Mouse (Mus musculus) spleen, postnatal 10 days (tissue): ENCODE data around the gene Rbm12.
"Not testable (repeated sequence)": the region's sequence is repeated elsewhere in the genome, so short reads cannot be mapped to it uniquely, and the experiment has no call there.

Source experiments
- DNase-seq, 2 experiments: peaks; one replicate each; pipeline ENCODE4 v3.0.0; 2021 to 2022; ENCODE audit warnings: low spot score in 2 of 2

Gene Rbm12

DNA sequence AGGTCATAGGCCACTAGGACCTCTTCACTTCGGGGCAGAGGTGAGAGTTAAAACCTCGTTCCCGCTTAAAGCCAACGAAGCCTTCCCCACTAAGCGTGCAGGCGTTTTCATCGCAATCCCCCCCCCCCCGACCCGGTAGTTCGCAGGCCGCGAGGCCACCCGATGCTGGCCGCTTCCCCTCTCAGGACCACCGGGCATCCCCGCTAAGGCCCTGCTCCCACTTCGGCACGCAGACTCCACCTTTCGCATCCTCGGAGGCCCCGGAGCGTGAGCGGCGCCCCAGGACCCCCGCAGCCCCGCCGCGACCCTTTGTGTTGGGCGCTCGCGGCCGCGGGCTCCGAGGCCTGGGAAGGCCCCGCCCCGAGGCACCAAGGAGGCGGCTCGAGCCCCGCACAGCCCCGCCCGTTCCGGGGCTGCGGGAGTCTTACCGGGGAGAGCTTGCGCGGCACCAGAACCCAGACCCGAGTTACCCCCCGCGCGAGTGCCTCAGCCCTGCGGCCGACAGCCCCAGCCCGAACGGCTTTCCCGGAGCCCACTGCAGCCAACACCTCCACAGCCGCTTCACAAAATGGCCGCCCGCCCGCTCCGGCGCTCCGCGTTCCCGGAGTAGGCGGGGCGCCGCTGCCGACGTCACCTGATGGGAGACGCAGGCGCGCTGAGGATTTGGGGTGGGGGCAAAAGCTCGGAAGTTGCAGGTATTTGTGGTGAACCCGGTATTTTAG lies at the start of gene Rbm12, which contains the start of gene Cpne1:
Gene Rbm12 (minus strand): TSS at position 621 of the 722 bp plus-strand sequence.
Gene Cpne1 (minus strand): TSS at position 608 of the 722 bp plus-strand sequence.
- DNase-seq: peak; percentile 93 to 94

DNA sequence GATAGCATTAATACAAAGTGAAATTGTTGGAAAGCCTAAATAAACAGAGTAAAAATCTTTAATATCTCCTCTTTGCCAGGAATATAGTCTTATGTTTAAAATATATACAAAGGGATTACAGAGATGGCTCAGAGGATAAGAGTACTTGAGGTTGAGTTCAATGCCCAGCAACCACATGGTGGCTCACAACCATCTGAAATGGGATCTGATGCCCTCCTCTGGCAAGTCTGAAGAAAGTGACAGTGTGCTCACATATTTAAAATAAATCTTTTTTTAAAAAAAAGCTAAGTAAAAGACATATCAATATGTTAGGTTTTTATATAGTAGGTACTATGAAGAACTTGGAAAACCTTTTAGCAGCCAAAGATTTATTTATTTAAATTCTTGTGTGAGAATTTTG lies 39.8 kb upstream of the Rbm12 start:
- DNase-seq: no peak

DNA sequence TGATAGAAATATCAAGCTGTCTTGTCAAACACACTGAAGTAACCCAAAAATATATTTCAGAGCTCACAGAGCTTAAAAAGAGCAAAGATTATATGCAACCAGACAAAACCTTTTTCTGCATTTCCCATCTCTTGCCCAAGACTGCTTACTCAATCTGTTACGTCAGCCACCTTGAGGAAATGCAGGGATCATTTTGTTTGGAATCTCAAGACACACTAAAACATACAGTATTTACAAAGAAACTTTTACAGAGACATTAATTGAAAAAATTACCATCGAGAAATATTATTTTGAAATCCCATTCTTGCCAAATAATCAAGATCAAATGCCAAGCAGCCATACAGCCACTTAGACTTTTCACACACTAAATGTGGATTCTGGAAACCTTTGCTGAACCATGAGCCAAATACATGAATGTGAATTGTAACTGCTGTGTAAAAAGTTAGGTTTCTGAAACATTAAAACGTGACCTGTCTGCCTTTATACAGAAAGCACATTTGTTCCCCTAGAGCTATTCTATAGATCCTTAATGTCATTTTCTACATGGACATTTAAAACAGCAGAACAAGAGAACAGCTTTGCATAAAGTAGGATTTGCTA lies 35.6 kb upstream of the Rbm12 start:
- no peak for DNase-seq

DNA sequence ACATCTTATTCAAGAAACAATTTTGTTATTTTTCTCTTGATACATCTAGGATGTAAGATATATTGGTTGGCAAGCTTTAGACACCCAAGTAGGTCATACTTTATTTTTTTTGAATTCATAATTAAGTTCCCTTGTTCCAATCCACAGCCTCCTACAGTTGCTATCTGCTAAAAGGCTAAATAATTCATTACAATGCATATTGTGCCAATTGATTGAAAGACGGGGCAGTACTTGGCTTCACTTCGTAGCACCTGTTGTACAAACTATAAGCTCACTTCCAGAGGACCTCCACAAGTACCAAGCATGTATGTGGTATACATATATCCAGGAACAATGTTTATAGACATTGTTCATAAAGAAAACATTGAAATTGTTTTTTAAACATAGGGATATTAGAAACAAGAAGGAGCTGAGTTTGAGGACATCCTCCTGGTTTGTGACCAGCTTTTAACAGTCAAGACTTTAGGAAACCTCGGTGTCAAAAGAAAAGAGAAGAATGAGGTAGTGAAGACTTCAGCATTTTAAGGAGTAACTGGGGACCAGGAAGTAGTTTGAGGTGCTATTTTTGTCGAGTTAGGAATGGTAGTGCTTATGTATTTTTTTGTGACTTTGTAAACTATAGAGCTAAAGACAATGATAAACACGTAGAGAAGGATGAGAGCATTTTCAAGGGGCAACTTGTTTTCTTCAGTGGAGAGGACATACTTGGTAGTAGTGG lies 34.7 kb upstream of the Rbm12 start:
- DNase-seq: no peak

DNA sequence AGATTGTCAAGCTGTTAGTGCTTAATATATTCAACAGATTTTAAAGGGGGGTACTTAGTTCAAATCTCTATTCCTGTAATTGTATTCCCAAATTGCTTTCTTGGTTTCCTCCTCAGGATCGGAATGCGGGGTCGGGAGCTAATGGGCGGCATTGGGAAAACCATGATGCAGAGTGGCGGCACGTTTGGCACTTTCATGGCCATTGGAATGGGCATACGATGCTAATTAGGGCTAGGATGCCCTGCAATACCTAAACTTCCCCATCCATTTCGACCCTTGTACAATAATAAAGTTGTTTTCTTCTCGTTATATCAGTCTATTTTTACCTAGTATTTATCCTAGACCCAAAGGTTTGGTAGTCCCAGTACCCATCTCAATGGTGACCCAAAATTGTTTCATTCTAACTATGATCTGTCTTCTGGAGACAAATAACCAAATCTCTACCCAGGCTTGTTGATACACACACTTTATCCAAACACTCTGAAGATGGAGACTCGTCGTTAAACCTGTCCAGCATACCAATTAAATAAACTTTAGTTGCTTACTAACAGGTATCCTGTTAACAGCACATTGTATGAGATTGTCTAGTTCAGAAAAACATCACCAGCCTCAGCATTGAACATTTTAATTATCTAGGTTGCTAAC lies 33.8 kb upstream of the Rbm12 start:
- no peak for DNase-seq

DNA sequence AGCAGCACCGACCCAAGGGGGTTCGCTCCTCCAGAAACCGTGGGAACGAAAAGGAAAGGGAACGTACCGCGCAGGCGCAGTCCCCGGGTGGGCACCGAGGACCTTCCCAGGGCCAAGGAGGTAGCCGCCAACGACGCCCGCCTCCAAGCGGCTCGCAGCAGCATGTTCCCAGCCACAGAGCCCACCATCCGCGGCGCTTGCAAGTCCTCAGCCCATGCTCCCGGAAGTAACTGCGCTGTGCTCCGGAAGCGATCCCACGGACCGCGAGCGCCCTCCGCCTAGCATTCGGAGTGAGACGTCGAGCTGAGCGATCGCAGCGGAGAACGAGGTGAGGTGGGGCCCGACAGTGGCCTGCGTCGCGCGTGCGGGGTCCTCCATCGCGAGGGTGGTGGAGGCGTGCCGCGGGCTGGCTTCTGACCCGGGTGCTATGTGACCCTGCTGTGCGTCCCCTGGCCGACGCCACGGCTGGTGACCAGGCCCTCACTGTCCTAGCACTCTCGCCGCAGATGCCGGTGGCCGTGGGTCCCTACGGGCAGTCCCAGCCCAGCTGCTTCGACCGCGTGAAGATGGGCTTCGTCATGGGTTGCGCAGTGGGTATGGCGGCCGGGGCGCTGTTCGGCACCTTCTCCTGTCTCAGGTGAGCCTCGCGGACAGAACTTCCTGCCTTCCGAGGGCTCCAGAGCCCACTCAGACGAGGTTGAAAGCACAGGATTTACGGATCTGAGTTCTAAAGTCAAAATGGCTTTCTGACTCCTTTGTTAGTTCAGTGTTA lies 32.4 kb upstream of the Rbm12 start, which contains the start of the genes Romo1 and Nfs1:
Gene Romo1 (plus strand): TSS at position 87 of the 772 bp plus-strand sequence.
Gene Nfs1 (minus strand): TSS at position 234 of the 772 bp plus-strand sequence.
- DNase-seq: peak; percentile 83 to 93

DNA sequence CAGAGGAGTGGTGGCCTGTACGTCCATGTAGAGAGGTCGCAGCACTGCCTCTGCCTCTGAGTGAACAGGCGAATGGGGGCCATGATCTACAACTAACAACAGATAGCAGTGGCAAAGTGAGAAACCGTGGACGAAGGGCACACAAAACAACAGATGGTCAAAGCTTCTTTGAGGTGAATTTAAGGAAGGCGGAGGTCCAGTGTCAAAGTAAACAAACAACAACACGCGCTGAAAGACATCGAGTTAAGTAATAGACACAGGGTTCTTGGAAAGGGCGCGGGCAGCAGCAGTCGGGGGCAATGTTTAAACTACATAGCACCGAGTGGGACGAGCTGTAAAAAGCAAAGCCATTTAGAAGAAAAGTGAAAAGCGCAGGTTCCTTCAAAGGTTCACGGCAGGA lies 31.6 kb upstream of the Rbm12 start:
- DNase-seq: peak in 1 of 2 experiments; percentile 32

DNA sequence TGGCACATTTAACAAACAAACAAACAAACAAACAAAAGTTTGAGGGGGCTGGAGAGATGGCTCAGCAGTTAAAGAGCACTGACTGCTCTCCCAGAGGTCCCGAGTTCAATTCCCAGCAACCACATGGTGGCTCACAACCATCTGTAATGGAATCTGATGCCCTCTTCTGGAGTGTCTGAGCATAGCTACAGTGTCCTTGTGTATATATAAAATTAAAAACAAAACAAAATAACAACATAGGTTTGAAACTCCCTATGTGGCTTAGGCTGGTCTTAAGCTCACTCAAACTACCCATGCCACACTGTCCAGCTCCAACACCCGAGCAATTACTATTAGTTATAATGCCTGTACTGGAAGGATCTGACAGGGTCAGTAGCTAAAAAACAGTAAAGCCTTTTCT lies 31.0 kb upstream of the Rbm12 start:
- DNase-seq: no peak

DNA sequence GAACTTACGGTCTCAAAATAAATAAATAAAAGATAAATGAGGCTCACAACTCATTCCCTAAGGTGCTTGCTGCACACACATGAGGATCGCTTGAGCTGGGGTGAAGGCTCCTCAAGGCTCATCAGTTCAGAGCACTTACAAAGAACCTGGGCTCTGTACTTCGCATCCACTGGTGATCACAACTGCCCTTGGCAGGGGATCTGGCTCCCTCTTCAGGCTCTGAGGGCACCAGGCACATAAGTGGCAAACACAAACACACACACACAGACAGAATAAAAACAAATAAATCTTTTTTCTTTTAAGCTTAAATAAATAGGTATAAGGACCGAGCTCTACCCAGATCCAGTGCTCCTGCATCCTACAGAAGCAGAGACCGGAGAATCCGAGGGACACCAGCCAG lies 23.9 kb upstream of the Rbm12 start:
- DNase-seq: no peak

DNA sequence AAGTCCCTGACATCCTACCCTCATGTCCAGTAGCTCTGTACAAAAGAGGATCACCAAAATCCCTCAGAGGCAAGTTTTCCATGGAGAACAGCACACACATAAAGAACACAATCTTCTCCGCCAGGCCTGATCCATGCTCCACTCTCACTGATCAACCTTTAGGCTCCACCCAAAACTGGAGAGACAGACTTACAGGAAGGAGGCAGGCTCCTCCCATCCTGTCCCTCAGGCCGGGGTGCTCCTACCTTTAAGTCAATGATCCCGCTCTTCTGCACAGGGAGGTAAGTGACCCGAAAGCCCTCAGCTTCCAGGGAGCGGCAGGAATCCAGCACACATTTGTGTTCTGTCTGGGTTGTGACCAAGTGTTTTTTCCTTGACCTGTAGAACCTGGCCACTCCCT lies 22.4 kb upstream of the Rbm12 start:
- DNase-seq: no peak

DNA sequence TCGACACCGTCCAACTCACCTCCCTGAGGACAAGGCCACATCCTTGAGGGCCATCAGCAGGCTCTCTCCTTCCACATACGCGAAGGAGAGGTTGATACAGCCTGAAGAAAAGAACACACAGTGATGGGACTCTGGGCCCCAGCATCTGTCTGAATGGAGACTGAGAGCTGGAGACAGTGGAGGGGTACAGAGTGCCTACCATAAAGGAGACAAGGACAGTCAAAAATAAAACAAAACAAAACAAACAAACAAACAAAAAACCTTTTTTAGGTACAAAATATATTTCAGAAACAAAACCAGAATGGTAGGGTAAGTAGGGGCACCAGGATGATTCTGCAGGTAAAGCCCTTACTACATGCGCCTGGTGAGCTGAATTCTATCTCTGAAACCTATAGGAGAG lies 15.2 kb upstream of the Rbm12 start, which contains the start of gene Gm28036:
Gene Gm28036 (minus strand): TSS at position 101 of the 400 bp plus-strand sequence.
- DNase-seq: no peak

DNA sequence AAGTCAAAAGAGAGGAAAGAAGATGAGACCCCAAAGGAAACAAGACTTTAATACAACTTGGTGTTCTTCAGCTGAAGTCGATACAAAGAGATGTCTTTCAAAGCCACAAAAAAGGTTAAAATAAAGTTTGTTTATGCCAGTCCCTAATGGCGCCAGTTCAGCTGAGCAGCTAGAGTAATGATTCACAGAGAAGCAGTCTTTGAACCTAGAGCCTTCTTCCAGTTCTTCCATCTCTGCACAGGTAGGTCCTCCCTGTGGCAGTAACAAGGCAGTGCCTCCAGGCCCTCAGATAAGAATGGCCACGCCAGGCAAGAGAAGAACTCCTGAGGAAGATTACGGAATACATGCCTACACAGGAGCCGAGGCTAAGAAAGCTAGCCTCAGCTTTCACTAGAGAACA lies 12.0 kb upstream of the Rbm12 start:
- no peak for DNase-seq

DNA sequence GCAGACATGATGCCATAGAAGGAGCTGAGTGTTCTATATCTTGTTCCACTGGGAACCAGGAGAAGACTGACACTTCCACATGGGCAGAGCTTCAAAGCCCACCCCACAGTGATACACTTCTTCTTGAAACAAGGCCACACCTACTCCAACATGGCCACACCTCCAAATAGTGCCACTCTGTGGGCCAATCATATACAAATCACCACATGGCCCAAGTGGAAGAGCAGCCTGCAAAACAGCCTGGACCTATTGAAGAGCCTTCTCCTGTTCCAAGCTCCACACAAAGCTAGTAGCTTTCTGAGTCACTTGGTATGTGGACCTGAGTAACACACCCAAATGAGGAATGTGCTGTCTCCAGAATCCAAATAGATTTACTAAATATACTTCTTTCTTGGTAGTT lies 7.8 kb upstream of the Rbm12 start:
- DNase-seq: no peak

DNA sequence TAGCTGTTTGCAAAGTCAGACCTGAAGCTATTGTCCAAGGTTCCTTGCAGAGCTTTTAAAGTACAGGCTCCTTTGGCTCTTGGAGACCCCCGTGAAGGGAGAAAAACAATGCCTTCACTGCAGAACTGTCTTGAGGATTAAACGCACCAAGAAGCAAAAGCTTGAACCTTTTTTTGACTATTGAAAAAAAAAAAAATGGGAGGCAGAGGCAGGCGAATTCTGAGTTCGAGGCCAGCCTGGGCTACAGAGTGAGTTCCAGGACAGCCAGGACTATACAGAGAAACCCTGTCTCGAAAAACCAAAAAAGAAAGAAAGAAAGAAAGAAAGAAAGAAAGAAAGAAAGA lies 274 bp upstream of the Rbm12 start:
- DNase-seq: not testable (repeated sequence)

DNA sequence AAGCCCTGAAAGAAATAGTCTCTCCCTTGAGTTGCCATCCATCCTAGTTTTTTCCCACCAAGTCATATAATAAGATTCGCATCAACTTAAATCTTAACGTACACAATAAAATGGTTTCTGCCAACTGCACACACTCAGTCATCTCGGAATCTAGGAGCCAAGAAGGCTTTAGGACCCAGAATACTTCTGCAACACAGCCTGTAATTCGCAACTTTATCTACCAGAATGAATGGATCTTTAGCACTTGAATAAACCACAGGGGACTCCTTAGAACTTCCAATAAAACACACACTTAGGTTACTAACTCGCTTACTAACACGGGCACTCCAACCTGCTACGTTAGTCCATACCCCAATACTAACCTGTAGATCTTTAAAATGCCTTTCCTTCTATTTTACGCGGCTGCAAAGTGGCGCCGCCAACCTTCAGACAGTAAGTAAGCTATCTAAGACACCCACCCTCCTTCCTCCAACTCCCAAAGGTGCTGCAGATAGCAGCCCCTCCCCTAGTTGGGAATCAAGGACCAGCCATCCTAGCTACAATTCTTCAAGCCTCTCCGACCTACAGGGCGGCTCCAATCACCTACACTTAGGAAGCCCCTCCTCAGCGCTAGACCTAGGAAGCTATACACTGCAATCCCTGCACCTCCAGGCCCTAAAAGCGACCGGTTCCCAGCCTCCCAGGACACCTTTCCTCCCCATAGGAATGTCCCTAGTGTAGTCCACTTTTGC lies 986 bp downstream of the Rbm12 start:
- DNase-seq: peak; percentile 27 to 45

DNA sequence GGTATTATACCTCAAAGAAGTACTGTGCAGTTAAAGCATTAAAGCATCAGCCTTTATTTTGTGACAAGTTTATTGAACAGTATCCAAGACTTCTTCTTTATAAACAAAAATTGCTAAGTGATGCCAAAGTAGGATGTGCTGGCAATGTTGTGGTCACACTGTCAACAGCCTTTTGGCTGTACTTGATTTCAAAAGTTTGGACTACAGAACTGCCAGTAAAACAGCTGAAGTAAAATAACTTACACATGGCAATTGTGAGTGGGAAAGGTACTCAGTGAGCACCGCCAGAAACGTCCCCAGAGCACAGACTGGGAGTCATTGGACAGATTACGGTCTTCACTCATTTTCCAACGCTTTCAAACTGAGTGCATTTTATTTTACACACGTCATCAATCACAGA lies 19.9 kb downstream of the Rbm12 start:
- no peak for DNase-seq

DNA sequence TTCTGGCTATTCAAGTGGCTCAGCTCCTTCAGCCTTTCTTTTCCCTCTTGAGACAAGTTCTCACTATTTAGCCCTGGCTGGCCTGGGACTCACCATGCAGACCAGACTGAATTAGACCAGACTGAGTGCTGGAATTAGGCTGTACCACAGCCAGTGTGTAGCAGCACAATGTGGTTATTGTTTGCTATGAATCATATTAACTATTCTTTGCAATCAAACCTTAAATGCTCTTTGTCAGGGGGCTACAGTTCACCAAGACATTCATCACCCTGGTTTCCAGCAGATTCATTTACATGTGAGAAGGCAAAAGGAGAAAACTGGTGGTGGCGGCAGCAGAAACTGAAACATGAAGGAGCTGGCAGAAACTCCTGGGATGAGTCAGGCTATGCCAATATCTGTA lies 22.0 kb downstream of the Rbm12 start:
- DNase-seq: no peak

DNA sequence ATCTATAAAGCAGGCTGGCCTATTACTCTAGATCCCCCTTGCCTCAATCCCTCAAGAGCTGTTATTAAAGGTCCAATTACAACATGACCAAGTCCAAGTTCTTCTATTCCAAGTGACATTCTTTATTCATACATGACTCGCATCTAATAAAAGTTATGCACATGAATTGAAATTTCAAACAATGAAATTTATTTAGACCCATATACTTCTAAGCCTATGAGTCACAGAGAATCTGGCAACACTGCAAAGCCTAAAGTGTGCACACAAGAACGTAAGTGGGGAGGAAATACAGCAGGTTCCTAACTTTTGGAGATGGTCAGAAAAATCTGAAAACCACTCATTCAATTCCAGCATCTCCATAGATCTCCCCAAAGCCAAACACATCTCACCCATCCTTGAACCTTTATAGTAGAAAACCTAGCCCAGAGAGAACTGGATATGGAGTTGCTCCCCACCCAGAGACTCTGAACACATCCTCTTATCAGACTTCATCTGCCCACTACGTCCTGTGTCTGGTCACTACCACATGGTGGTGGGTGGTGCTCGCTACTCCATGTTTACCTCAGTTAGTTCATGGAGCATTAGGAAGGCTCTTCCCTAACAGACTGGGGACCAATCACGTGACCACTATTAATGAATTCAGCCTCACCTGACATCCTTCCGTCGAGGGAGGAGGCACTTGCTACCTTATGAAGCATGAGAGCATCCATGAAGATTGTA lies 24.2 kb downstream of the Rbm12 start:
- no peak for DNase-seq

DNA sequence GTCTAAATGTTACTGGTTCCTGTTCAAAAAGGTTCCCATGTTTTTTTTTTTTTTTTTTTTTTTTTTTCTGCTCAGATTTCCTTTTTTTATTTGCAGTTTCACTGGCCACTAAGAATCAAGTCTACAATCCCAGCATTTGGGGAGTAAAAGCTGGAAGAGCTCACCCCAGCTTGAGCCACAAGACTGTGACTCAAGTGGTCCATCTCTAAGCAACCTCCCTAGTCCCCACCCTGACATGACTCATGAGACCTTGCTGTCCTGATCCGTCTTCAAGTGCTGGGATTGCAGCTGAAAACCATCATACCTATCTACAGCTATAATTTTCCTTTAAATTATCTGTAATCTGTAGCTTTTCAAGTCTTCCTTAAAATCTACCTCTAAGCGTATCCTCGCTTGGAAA lies 27.2 kb downstream of the Rbm12 start:
- DNase-seq: no peak

DNA sequence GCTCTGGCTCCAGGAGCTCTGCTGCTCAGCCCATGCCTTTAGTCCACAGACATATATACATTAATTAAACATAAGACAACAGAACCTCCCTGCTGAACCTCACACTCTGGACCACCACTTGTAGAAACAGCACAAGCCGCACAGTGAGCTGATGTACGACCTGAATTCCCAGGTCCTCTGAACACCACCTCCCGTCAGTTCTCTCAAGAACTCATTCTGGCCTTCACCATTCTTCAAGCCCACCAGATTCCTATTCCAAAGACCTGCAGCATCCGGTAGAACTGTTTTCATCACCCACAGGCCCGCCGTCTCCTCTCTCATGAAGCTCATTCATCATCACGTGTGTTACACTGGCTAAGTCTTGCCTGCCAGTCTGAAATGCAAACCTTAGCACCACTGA lies 31.4 kb downstream of the Rbm12 start:
- DNase-seq: no peak
